Mouse (Mus musculus) testis, postnatal 10 days (tissue): ENCODE results near the gene Tanc2.

Experiments used
- DNase-seq: peaks from one replicate; pipeline ENCODE4 v3.0.0; 2021; ENCODE audit warnings: low spot score

Tanc2 gene

GRCm38 (mm10) chr11:105927065-105928030 lies 337.6 kb downstream of the Tanc2 start:
- peak; percentile 78 for DNase-seq

- DNase-seq, result no peak
Observed at GRCm38 (mm10) chr11:105928171-105928570, 338.4 kb downstream of the Tanc2 start.

- DNase-seq, result peak; percentile 13
Observed at GRCm38 (mm10) chr11:105931380-105931779, 341.6 kb downstream of the Tanc2 start.

DNA sequence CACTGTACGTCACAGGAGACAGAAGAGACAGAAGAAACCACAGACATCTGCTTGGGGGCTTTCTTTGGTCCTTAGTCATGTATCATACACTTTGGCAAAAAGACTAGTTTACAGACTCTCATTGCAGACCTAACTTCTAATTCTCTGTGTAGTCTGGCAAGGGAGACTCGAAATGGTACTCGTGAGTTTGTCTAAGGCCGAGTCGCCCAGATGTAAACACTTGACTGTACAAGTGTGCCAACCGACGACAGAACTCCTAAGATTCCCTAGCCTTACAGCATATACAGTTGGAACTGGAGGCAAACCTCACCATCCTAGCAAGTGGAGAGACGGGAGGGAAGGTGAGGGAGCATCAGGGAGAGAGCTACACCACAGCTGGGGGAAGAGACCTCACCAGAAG lies 344.0 kb downstream of the Tanc2 start:
- DNase-seq, result no peak

- no peak for DNase-seq
Observed at GRCm38 (mm10) chr11:105934303-105934711, 344.5 kb downstream of the Tanc2 start.

DNA sequence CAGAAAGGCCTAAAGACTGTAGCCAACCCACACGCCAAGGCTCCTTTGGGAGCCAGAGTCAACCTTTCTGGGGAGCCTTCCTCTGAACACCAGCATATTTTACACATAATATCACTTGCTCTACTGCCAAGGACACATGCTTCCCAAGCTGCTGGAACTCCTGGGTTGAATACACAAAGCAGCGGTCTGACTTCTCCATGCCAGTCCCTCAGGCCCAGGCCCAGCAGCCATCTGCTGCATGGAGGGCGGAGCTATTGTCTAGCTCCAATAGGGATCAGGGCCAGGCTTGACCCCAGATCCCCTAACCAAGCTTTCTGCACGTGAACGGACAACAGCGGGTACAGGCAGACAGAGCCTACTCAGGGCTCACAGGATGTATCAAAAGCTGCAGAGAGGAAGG lies 345.0 kb downstream of the Tanc2 start:
- DNase-seq, result no peak

- DNase-seq, result no peak
Observed at GRCm38 (mm10) chr11:105935496-105935895, 345.7 kb downstream of the Tanc2 start.

DNA sequence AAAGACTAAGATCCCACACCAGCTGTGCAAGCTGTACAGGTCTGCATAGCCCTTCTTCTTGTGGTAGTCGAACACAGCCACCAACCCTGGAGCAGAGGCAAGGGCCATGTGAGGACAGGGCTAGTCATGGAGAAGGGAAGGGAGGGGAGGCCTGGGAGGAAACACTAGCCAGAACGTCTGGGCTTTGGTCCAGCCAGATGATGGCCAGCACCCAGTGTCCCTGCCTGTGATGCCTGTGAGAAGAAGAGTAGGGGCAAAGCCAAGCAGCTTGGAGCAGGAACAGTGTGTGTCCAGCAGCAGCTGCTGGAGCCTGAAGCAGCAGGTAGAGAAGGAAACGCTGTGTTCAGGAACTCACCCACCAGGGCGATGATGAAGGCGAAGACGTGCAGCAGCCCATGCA lies 346.4 kb downstream of the Tanc2 start:
- peak; percentile 86 for DNase-seq

- DNase-seq, result no peak
Observed at GRCm38 (mm10) chr11:105936974-105937373, 347.2 kb downstream of the Tanc2 start.

- DNase-seq, result no peak
Observed at GRCm38 (mm10) chr11:105938771-105939170, 349.0 kb downstream of the Tanc2 start.

DNA sequence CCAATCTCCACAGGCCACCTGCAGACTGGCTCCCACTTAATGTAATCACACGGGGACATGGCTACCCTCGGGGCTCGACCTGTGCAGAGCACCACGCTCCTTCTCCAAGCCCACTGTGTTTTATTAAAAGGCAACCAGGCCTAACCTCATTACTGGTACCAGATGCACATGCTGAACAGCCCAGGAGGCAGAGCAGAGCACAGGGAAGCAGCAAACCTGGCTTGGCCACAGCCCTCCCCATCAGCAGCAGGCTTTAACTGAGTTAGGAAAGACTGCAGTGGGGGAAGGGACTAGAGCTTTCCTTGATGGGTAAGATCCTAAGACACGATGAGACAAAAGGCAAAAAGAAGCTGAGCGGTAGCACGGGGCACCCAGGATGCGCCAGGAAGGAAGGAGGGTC lies 352.2 kb downstream of the Tanc2 start:
- DNase-seq, result no peak

GRCm38 (mm10) chr11:105943133-105944102 lies 353.6 kb downstream of the Tanc2 start:
- peak; percentile 86 for DNase-seq

- peak; percentile 84 for DNase-seq
Observed at GRCm38 (mm10) chr11:105944126-105944621, 354.4 kb downstream of the Tanc2 start.

DNA sequence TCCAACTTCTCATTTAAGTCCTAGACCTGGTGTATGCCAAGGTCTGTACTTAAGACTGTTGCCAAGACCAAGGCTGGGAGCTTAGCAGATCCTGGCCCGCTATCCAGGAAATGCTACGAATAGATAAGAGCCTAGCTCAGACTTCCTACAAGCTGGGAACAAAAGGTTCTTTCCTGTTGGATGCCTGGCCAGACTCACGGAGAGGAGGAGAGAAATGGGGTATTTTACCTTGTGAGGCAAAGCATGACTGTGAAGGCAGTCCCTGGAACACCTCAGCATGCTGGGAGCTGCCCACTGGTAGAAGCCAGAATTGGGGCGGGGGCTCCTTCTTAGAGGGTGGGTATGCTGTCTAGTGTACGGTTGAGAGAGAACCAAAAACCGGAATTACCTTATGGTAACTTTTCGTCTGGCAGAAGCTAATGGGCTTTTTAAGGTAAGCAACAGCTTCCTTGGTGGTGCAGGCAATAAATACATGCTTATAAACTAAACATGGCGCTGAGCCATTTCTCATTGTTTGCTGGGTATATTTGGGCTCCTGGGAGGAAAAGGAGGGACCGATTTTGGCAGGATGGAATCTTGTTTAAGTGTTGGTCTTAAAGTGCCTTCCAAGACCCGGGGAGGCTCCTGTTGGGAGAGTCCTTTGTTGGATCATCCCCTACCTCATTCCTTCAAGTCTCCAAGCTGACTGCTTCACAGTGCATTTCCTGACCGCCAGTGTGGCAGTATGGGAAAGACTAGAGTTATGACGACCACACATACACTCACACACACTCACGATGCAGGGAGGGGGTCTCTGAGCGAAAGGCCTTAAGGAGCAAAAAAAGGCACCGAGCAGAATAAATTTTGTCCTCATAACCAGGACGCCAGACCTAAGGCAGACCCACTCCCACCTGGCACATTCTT lies 355.2 kb downstream of the Tanc2 start:
- DNase-seq, result no peak

- DNase-seq, result no peak
Observed at GRCm38 (mm10) chr11:105946694-105947154, 356.9 kb downstream of the Tanc2 start.

- DNase-seq, result no peak
Observed at GRCm38 (mm10) chr11:105948255-105948654, 358.5 kb downstream of the Tanc2 start.

DNA sequence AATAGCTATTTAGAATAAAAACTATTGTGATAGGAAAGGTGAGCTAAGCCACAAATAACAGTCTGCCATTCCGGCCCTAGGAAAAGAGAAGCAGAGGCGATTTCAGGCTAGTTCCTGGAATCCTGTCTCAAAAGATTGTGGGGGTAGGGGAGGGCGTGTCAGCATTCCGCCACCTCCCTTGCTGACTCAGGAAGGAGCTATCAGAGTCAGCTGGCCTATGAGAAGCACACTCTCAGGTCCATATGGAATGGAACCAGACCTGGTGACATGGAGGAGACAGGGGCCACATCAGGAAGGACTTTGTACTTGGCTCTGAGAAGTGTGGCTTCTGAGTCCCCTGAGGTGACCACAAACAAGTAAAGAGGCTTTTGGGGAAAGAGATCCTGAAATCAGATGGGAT lies 360.7 kb downstream of the Tanc2 start:
- DNase-seq, result no peak

DNA sequence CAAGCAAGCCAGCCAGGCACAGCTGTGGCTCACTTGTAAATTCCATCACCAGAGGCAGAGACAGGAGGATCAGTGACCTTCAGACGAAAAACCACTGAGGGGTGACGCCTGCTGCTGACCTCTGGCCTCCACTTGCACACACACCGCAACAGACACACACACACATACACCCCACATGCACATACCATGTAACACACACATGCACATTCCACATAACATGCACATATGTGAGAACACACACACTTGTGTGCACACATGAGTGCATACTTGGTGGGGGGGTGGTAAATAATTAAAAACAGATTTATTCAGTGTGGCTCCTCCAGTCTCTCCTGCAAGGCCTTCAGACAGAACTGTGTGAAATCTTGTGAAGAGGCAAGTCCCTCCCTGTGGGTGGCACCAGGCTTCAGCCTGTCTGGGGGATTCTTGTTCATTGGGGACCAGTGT lies 361.8 kb downstream of the Tanc2 start:
- DNase-seq, result no peak

- no peak for DNase-seq
Observed at GRCm38 (mm10) chr11:105952111-105952510, 362.3 kb downstream of the Tanc2 start.

- no peak for DNase-seq
Observed at GRCm38 (mm10) chr11:105952911-105953386, 363.2 kb downstream of the Tanc2 start, which contains the start of gene Cyb561. Gene Cyb561, minus strand, starts transcription at chr11:105953336.

DNA sequence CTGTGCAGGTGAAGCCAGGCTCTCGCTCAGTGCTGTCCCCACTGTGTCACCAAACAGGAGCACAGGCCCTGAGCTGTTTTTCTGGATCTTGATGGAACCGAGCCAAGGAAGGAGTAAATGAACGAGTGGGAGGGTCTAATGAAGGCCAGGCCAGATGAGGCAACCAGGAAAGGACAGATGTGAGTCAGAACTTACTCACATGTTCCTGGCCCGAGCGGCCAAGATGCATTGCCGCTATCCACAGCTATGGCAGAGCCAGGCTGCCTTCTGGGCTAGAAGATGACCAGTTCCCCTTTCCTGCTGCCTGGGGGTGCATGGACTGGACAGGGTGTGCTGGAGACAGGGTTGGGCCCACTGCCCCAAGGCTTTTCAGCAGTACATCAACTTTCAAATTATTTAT lies 363.6 kb downstream of the Tanc2 start:
- no peak for DNase-seq
